Mouse (Mus musculus): ENCODE data around the gene Gm49486.

DNA sequence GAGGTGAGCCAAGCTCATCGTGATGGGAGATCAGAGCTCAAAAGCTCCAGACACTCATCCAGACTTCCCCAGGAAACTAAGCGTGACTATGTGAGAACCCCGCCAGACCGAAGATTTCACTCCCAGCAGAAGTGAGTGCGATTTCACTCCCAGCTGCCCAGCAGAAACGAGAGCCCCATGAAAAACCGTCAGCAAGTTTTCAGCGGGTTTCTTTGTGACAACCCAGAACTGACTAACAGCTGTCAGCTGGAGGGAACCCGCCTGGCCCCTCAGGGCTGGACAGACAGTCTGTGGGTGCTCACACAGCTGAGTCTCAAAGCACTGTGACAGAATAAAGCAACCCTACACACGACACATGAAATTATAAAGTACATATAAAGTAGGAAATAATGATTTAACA is 48.5 kb downstream of the Gm49486 start:
- no peak for TF ChIP-seq GATA1 (IDR thresholded peaks at IDR 0.05; ENCODE audit: borderline replicate concordance, low read length)
- TF ChIP-seq CTCF (IDR thresholded peaks at IDR 0.05; ENCODE audit: low read depth, low read length) = no peak

All from G1E (cell line).